Mouse (Mus musculus) lung, adult 2 months (tissue): ENCODE measurements around the gene Lgr5.

Experiments
- CTCF ChIP-seq: fragments of 200-500 bp; IDR thresholded peaks from 2 replicates; pipeline ENCODE4 v1.5.1; 2011; ENCODE audit warnings: mild to moderate bottlenecking, low read length, control low read depth; ENCODE audit not compliant: insufficient read depth
- POLR2A ChIP-seq: fragments of 200-500 bp; IDR thresholded peaks from 2 replicates; pipeline ENCODE4 v1.6.1; 2011; ENCODE audit warnings: low read depth, mild to moderate bottlenecking, control low read depth, low read length, borderline replicate concordance; ENCODE audit errors: extremely low read depth

DNA sequence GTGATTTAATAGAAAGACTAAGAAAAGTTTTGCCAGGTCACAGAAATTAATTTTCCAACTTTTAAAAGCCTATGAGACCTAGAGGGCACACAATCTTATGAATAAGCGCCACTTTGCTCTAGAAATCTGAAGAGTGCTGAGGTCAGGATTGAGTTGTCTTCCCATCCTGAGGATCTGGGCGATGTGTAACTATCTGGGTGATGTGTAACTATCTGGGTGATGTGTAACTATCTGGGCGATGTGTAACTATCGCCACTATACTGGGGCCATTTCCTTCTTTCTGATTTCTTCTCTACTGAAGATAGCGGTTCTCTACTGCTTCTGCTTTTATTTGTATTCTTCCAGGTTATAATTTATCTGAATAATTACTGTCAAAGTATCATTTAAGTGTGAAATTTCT, 76.6 kb downstream of the Lgr5 start:
- no peak for TF ChIP-seq CTCF
- no peak for TF ChIP-seq POLR2A
